Mouse (Mus musculus): ENCODE measurements around the gene B3gat2. TPM values are rescaled to one million over a fixed set of nuclear protein-coding genes. Genes with fewer than 3 reads are reported as not detected.
A peak's percentile ranks its signal among the peaks of the same experiment; 100 is the strongest.

The B3gat2 gene
- total and polyA plus RNA-seq, 3 experiments: not detected

GRCm38 (mm10) chr1:23750864-23751532, 10.6 kb upstream of the B3gat2 start:
- Histone ChIP-seq H3K27ac (no peak overlapping the region), H3K4me3 (no peak overlapping the region), H3K4me1 (ENCODE audit: control insufficient read depth, insufficient read depth, low read length) (no peaks in the 10 kb centered on the region), H3K27me3 (ENCODE audit: control insufficient read depth, insufficient read depth, low read length) (no peaks in the 10 kb centered on the region; the same call in 1 of the 2 replicates), H3K79me2 (replicated peaks; ENCODE audit: control insufficient read depth, insufficient read depth, low read length) (no peaks in the 10 kb centered on the region), H3K9ac (ENCODE audit: low read depth, low read length) (no peak overlapping the region), H3K36me3 (ENCODE audit: control insufficient read depth, insufficient read depth, low read length) (no peaks in the 10 kb centered on the region)
- TF ChIP-seq EP300 (IDR thresholded peaks at IDR 0.05; ENCODE audit: insufficient read depth, low read depth, low read length) (no peak), POLR2A (IDR thresholded peaks at IDR 0.05; ENCODE audit: insufficient read depth, low read depth, low read length) (no peak), CTCF (IDR thresholded peaks at IDR 0.05) (no peak)
- 74% methylated on average over 3 of the region's 3 CpGs for WGBS
- DNase-seq: no peak
- intact Hi-C loops (cut with DNase I): no loop called here

GRCm38 (mm10) chr1:23753091-23753490, 8.5 kb upstream of the B3gat2 start:
- TF ChIP-seq POLR2A (IDR thresholded peaks at IDR 0.05; ENCODE audit: insufficient read depth, low read depth, low read length) (no peak), CTCF (IDR thresholded peaks at IDR 0.05) (no peak), EP300 (IDR thresholded peaks at IDR 0.05; ENCODE audit: insufficient read depth, low read depth, low read length) (no peak)
- Histone ChIP-seq H3K4me1 (ENCODE audit: control insufficient read depth, insufficient read depth, low read length) (no peaks in the 10 kb centered on the region), H3K36me3 (ENCODE audit: control insufficient read depth, insufficient read depth, low read length) (no peaks in the 10 kb centered on the region), H3K9ac (ENCODE audit: low read depth, low read length) (no peak overlapping the region), H3K79me2 (replicated peaks; ENCODE audit: control insufficient read depth, insufficient read depth, low read length) (no peaks in the 10 kb centered on the region), H3K27ac (no peak overlapping the region), H3K4me3 (no peak overlapping the region), H3K27me3 (ENCODE audit: control insufficient read depth, insufficient read depth, low read length) (no peaks in the 10 kb centered on the region)
- DNase-seq: no peak
- 62% methylated on average over 2 of the region's 2 CpGs for WGBS
- intact Hi-C loops (cut with DNase I): no loop called here

GRCm38 (mm10) chr1:23753591-23753990, 8.0 kb upstream of the B3gat2 start:
- Histone ChIP-seq H3K79me2 (replicated peaks; ENCODE audit: control insufficient read depth, insufficient read depth, low read length) (no peaks in the 10 kb centered on the region), H3K27me3 (ENCODE audit: control insufficient read depth, insufficient read depth, low read length) (no peaks in the 10 kb centered on the region), H3K27ac (no peak overlapping the region), H3K9ac (ENCODE audit: low read depth, low read length) (no peak overlapping the region), H3K36me3 (ENCODE audit: control insufficient read depth, insufficient read depth, low read length) (no peaks in the 10 kb centered on the region), H3K4me3 (no peak overlapping the region), H3K4me1 (ENCODE audit: control insufficient read depth, insufficient read depth, low read length) (no peaks in the 10 kb centered on the region)
- TF ChIP-seq EP300 (IDR thresholded peaks at IDR 0.05; ENCODE audit: insufficient read depth, low read depth, low read length) (no peak), POLR2A (IDR thresholded peaks at IDR 0.05; ENCODE audit: insufficient read depth, low read depth, low read length) (no peak), CTCF (IDR thresholded peaks at IDR 0.05) (no peak)
- intact Hi-C loops (cut with DNase I): no loop called here
- 73% methylated on average over 6 of the region's 6 CpGs for WGBS
- DNase-seq: no peak

- H3K9ac ChIP-seq (ENCODE audit: low read depth, low read length): no peak overlapping the region
- no peak overlapping the region for H3K4me3 ChIP-seq
- H3K27ac ChIP-seq: no peak overlapping the region
- H3K36me3 ChIP-seq (ENCODE audit: control insufficient read depth, insufficient read depth, low read length): no peaks in the 10 kb centered on the region
- no peak for DNase-seq
- 70% methylated on average over 1 of the region's 1 CpGs for WGBS
- intact Hi-C loops (cut with DNase I): no loop called here
- no peaks in the 10 kb centered on the region for H3K27me3 ChIP-seq (ENCODE audit: control insufficient read depth, insufficient read depth, low read length)
- H3K79me2 ChIP-seq (replicated peaks; ENCODE audit: control insufficient read depth, insufficient read depth, low read length): no peaks in the 10 kb centered on the region
- TF ChIP-seq POLR2A (IDR thresholded peaks at IDR 0.05; ENCODE audit: insufficient read depth, low read depth, low read length) (no peak), CTCF (IDR thresholded peaks at IDR 0.05) (no peak), EP300 (IDR thresholded peaks at IDR 0.05; ENCODE audit: insufficient read depth, low read depth, low read length) (no peak)
- H3K4me1 ChIP-seq (ENCODE audit: control insufficient read depth, insufficient read depth, low read length): no peaks in the 10 kb centered on the region
Measured at GRCm38 (mm10) chr1:23754340-23754739, 7.2 kb upstream of the B3gat2 start.

- Histone ChIP-seq H3K79me2 (replicated peaks; ENCODE audit: control insufficient read depth, insufficient read depth, low read length) (no peaks in the 10 kb centered on the region), H3K27ac (no peak overlapping the region), H3K4me1 (ENCODE audit: control insufficient read depth, insufficient read depth, low read length) (no peaks in the 10 kb centered on the region), H3K9ac (ENCODE audit: low read depth, low read length) (no peak overlapping the region), H3K27me3 (ENCODE audit: control insufficient read depth, insufficient read depth, low read length) (no peaks in the 10 kb centered on the region), H3K36me3 (ENCODE audit: control insufficient read depth, insufficient read depth, low read length) (no peaks in the 10 kb centered on the region), H3K4me3 (no peak overlapping the region)
- intact Hi-C loops (cut with DNase I): no loop called here
- TF ChIP-seq POLR2A (IDR thresholded peaks at IDR 0.05; ENCODE audit: insufficient read depth, low read depth, low read length): no peak
- no peak for TF ChIP-seq CTCF (IDR thresholded peaks at IDR 0.05)
- no peak for TF ChIP-seq EP300 (IDR thresholded peaks at IDR 0.05; ENCODE audit: insufficient read depth, low read depth, low read length)
- DNase-seq: no peak
- 87% methylated on average over 1 of the region's 1 CpGs for WGBS
Measured at GRCm38 (mm10) chr1:23754967-23755366, 6.6 kb upstream of the B3gat2 start.

GRCm38 (mm10) chr1:23762136-23762687, 659 bp downstream of the B3gat2 start:
- Histone ChIP-seq H3K36me3 (ENCODE audit: control insufficient read depth, insufficient read depth, low read length) (no peaks in the 10 kb centered on the region), H3K4me1 (ENCODE audit: control insufficient read depth, insufficient read depth, low read length) (no peaks in the 10 kb centered on the region), H3K79me2 (replicated peaks; ENCODE audit: control insufficient read depth, insufficient read depth, low read length) (no peaks in the 10 kb centered on the region), H3K9ac (ENCODE audit: low read depth, low read length) (no peak overlapping the region; the same call in 1 of the 2 replicates), H3K27ac (no peak overlapping the region), H3K27me3 (ENCODE audit: control insufficient read depth, insufficient read depth, low read length) (peaks cover 12% of the 10 kb centered on the region; the same call in 1 of the 2 replicates), H3K4me3 (peak overlapping the region; percentile 39)
- DNase-seq: peak; percentile 25 to 39
- TF ChIP-seq POLR2A (IDR thresholded peaks at IDR 0.05; ENCODE audit: insufficient read depth, low read depth, low read length) (no peak), EP300 (IDR thresholded peaks at IDR 0.05; ENCODE audit: insufficient read depth, low read depth, low read length) (no peak), CTCF (IDR thresholded peaks at IDR 0.05) (no peak)
- intact Hi-C loops (cut with DNase I): loop anchor here (2.0 to 5.0 kb wide), 3 partner anchors 31 to 410 kb away; no protein-coding TSS in a partner anchor
- 1% methylated on average over 45 of the region's 45 CpGs for WGBS
